Mouse (Mus musculus) stomach, embryonic 15.5 days (tissue): ENCODE results near the gene Mavs. TPM values are rescaled to one million over a fixed set of nuclear protein-coding genes. Genes with fewer than 3 reads are reported as not detected.

Experiments used
- ATAC-seq: fragments of 200-750 bp; cut with Nextera tagmentation; 2 replicates; pipeline ENCODE4 v1.8.0; 2017; ENCODE audit warnings: low read depth, moderate number of reproducible peaks, moderate TSS enrichment; ENCODE audit not compliant: insufficient read depth, low FRiP score
- H3K27ac ChIP-seq: fragments of 300-500 bp; sonication (generic); 2 replicates; pipeline ENCODE4 v1.5.1; 2015; ENCODE audit warnings: mild to moderate bottlenecking, inconsistent platforms
- H3K27me3 ChIP-seq: fragments of 300-500 bp; sonication (generic); replicated peaks from 2 replicates; pipeline ENCODE4 v1.6.1; 2015; ENCODE audit warnings: inconsistent platforms
- H3K36me3 ChIP-seq: fragments of 300-500 bp; sonication (generic); 2 replicates; pipeline ENCODE4 v1.6.1; 2015; ENCODE audit warnings: inconsistent platforms
- H3K4me1 ChIP-seq: fragments of 300-500 bp; sonication (generic); 2 replicates; pipeline ENCODE4 v1.6.1; 2015; ENCODE audit warnings: inconsistent platforms
- H3K4me2 ChIP-seq: fragments of 300-500 bp; sonication (generic); 2 replicates; pipeline ENCODE4 v1.6.1; 2015; ENCODE audit warnings: mild to moderate bottlenecking, inconsistent platforms
- H3K4me3 ChIP-seq: fragments of 300-500 bp; sonication (generic); replicated peaks from 2 replicates; pipeline ENCODE4 v1.5.1; 2015; ENCODE audit warnings: inconsistent platforms
- H3K9ac ChIP-seq: fragments of 300-500 bp; sonication (generic); 2 replicates; pipeline ENCODE4 v1.6.1; 2015; ENCODE audit warnings: inconsistent platforms
- H3K9me3 ChIP-seq: fragments of 300-500 bp; sonication (generic); 2 replicates; pipeline ENCODE4 v1.6.1; 2016; ENCODE audit warnings: inconsistent platforms
- WGBS: fragments of 180-500 bp; shearing (Covaris S2); methylation state at CpG from one replicate; pipeline ENCODE4 v1.1.7; 2015; 5-methylcytosine and 5-hydroxymethylcytosine counted together
- polyA plus RNA-seq: library from polyadenylated mRNA; unstranded; fragments of >200 nt; fragmentation: Nextera tagmentation; extraction: Ambion mirVana; gene quantifications from 2 replicates; pipeline ENCODE4 v1.2.1, GENCODE M21; 2015

Gene Mavs
- polyA plus RNA-seq, 1 experiment from 2014 or later: 20.5 TPM

DNA sequence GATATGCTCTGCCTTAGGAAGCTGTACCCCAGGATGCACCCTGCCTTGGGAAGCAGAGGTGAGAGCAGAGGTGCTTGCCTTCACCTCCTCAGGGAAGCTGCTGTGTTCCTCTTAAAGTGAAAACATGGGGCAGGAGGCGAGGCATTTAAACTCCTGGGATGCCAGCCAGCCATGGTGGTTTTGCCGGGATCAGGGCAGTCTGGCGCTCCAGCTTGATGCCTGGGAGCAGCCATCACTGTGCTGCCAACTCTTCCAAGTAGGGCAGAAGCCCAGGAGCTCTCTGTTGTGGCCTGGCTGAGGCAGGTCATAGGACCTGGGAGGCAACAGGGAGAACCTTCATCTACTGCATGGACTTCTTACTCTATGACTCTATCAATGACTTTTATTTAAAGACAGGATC, 32.6 kb upstream of the Mavs start:
- WGBS: 88% methylated on average over 3 of the region's 3 CpGs
- Histone ChIP-seq H3K27me3 (no peaks in the 10 kb centered on the region), H3K36me3 (peaks cover 22% of the 10 kb centered on the region), H3K4me2 (no peak overlapping the region), H3K27ac (no peak overlapping the region), H3K9ac (no peak overlapping the region), H3K4me3 (no peak overlapping the region), H3K9me3 (no peaks in the 10 kb centered on the region), H3K4me1 (peaks cover 17% of the 10 kb centered on the region)
- no peak for ATAC-seq

DNA sequence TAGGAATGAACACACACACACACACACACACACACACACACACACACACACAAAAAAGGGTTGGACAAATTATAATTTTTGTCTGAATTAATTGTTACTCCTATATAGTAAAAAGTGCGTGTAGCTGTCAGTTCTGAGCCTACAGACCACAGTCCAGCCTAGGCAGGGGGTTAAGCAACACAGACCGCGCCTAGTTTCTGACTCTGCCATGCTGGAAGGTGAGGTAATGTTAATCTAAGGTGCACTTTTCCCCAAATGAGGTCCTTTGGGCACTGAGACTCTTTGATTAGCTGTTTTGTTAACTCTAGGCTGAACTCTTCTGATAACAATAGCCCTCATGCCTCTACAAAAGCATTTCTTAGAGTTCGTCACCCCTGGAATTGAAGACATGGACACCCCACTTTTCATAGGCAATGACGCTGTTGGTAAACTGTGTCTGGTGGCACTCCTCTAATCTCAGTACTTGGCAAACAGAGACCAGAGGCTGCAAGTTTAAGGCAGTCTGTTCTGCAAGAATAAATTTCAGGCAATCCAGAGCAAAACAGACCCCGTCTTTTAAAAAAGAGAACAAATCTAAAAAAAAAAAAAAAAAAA, 29.9 kb upstream of the Mavs start:
- peak overlapping the region; percentile 96 for H3K27ac ChIP-seq
- H3K4me2 ChIP-seq: 0 out of 2 replicates have a peak overlapping the region, but pooled peaks have one; percentile 44
- H3K4me3 ChIP-seq: no peak overlapping the region
- peaks cover 8% of the 10 kb centered on the region for H3K36me3 ChIP-seq
- no peaks in the 10 kb centered on the region for H3K27me3 ChIP-seq
- no peaks in the 10 kb centered on the region for H3K9me3 ChIP-seq
- H3K4me1 ChIP-seq: peaks cover 17% of the 10 kb centered on the region
- ATAC-seq: no peak
- H3K9ac ChIP-seq: no peak overlapping the region
- 62% methylated on average over 6 of the region's 6 CpGs for WGBS

DNA sequence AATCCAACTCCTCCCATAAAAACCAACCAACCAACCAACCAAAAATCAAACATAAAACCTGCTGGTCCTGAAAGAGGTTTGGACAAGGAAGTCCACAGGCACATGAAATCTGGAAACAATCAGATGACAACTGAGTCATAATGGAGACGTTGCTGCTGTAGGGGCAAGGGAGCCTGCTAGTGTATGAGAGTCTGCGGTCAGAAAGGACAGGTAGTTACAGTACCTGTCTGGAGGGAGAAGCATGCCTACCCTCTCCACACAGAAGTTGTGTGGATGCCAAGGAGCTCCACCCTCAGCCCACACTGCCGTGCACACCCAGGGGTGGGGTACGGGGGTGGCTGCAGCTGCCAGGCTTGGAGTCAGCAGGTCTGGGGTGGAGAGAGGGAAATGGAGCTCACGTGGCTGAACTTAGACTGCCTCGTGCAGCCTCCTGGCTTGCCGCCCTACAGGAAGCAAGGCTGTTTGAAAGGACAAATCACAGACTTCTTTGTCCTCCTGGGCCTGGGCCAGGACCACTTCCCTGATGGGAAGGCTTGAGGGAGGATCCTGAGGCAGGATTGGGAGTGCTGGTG, 29.4 kb upstream of the Mavs start:
- Histone ChIP-seq H3K9me3 (no peaks in the 10 kb centered on the region), H3K27me3 (no peaks in the 10 kb centered on the region), H3K4me2 (peak overlapping the region; percentile 44), H3K9ac (no peak overlapping the region), H3K27ac (peak overlapping the region; percentile 96), H3K4me1 (peaks cover 22% of the 10 kb centered on the region), H3K36me3 (peaks cover 6% of the 10 kb centered on the region), H3K4me3 (no peak overlapping the region; the same call in 1 of the 2 replicates)
- WGBS: 28% methylated on average over 7 of the region's 7 CpGs
- peak; percentile 86 for ATAC-seq

DNA sequence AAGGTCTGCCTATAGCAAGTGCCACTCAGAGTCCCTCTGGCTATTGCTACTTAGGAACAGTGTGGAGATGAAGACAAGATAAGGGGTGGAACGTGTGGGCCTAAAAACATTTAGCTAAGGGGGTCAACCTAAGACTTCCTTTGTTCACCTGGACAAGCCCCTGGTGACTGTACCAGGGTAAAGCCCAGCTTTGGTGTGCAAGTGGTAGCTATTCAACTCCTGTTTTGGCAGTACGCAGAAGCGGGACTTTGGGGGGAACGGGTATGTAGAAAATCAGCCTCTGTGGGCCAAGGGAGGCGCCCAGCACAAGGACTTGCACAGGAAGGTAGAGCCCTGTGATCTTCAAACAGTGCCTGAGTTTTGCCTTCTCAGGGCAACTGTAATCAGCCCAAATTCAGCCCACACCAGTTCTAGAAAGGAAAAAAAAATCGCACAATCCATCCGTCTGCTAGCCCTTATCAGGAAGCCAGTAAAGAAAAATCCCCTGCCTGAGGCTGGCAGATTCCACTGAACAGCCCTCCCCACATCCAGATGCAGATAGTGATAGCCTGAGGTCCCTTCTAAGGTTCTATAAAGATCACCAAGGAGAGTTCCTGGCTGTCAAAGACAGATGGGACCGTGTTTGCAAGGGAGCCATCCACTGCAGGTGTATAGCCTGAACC, 28.2 kb upstream of the Mavs start:
- H3K4me2 ChIP-seq: no peak overlapping the region
- no peaks in the 10 kb centered on the region for H3K27me3 ChIP-seq
- H3K9ac ChIP-seq: no peak overlapping the region
- H3K4me3 ChIP-seq: no peak overlapping the region
- WGBS: 71% methylated on average over 8 of the region's 8 CpGs
- H3K27ac ChIP-seq: peak overlapping the region; percentile 96; the same call in 1 of the 2 replicates
- ATAC-seq: peak; percentile 19; the same call in 1 of the 2 replicates
- H3K9me3 ChIP-seq: no peaks in the 10 kb centered on the region
- H3K36me3 ChIP-seq: no peaks in the 10 kb centered on the region
- H3K4me1 ChIP-seq: peaks cover 26% of the 10 kb centered on the region

DNA sequence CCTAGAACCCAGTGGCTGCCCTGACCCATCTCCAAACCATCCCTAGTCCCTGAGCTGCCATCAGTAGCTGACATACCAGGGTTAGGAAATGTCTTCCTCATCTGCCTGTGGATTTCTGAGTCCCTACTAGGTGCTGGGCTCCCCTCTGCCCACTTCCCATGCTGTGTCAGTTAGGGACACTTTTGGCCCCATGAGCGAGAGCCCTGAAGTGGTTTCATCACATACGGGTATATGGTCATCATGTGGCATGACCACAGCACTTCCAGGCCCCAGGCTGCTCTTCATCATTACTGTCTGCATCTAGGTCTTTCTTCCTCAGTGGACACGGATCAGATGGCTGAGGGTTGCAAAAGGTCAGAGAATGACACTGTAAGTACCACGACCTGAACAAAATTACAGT, 27.1 kb upstream of the Mavs start, which contains the start of gene Ap5s1:
Ap5s1 (plus strand) TSS at position 301 of the 400 bp plus-strand sequence.
- Histone ChIP-seq H3K27me3 (no peaks in the 10 kb centered on the region), H3K27ac (no peak within 1 kb of the TSS), H3K36me3 (no peaks in the 10 kb centered on the region), H3K4me1 (peaks cover 32% of the 10 kb centered on the region), H3K9me3 (no peaks in the 10 kb centered on the region), H3K4me3 (no peak within 1 kb of the TSS), H3K4me2 (no peak within 1 kb of the TSS), H3K9ac (no peak within 1 kb of the TSS)
- WGBS: 72% methylated on average over 4 of the region's 4 CpGs
- no peak for ATAC-seq

DNA sequence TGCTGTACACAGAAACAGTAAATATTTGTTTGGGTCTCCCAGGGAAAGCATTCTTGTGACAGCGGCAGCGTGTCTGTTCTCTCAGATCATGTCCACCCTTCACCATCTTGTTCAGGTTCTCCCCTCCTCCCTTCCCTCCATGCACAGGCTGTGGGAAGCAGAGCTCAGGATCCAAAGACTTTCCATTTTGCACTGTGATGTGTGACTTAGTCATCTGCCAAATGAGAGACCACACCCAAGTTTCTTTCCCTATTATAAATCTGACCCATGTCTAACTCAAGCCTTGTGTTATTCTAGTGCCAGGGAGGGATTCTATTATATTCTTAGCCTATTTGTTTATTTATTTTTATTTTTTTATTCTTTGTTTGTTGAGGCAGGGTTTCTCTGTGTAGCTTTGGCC, 25.5 kb upstream of the Mavs start:
- no peak overlapping the region for H3K4me3 ChIP-seq
- no peaks in the 10 kb centered on the region for H3K36me3 ChIP-seq
- H3K27me3 ChIP-seq: no peaks in the 10 kb centered on the region
- 77% methylated on average over 2 of the region's 2 CpGs for WGBS
- no peak for ATAC-seq
- H3K9ac ChIP-seq: no peak overlapping the region
- H3K4me1 ChIP-seq: peaks cover 37% of the 10 kb centered on the region
- H3K9me3 ChIP-seq: no peaks in the 10 kb centered on the region
- H3K4me2 ChIP-seq: no peak overlapping the region
- no peak overlapping the region for H3K27ac ChIP-seq

DNA sequence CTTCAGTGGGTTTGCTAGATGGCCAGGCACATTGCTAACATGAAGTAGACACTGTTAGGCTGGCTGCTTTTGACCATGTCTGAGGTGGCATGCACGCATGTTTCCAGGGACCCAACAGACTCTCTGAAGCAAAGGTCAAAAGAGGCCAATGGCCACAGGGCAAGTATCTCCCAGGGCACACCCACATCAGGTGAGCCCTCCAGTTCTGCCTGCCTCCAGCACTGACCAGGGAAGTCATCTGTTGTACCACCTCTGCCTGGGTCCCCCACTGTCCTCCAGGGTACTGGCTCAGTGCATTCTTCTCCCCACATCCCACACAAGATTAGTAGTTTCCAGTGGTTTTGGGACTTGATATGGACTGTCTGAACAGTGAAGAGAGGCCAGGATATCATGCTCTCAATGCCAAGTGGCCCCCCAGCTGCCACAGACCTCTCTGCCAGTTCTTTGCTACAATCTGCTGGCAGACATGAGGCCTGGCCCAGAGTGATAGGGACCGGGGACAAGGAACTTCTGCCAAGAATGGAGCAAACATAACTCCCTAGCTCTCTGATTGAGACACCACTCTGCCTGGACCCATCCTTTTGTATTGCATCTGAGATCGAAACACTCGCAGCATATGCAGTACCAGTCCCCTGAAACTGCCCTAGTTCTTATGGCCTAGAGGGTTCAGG, 24.6 kb upstream of the Mavs start:
- Histone ChIP-seq H3K27ac (peak overlapping the region; percentile 93), H3K4me3 (peak overlapping the region; percentile 49; the same call in 1 of the 2 replicates), H3K4me1 (peaks cover 34% of the 10 kb centered on the region), H3K36me3 (no peaks in the 10 kb centered on the region), H3K27me3 (no peaks in the 10 kb centered on the region), H3K9me3 (no peaks in the 10 kb centered on the region), H3K9ac (no peak overlapping the region), H3K4me2 (peak overlapping the region; percentile 58)
- 73% methylated on average over 4 of the region's 4 CpGs for WGBS
- no peak for ATAC-seq

DNA sequence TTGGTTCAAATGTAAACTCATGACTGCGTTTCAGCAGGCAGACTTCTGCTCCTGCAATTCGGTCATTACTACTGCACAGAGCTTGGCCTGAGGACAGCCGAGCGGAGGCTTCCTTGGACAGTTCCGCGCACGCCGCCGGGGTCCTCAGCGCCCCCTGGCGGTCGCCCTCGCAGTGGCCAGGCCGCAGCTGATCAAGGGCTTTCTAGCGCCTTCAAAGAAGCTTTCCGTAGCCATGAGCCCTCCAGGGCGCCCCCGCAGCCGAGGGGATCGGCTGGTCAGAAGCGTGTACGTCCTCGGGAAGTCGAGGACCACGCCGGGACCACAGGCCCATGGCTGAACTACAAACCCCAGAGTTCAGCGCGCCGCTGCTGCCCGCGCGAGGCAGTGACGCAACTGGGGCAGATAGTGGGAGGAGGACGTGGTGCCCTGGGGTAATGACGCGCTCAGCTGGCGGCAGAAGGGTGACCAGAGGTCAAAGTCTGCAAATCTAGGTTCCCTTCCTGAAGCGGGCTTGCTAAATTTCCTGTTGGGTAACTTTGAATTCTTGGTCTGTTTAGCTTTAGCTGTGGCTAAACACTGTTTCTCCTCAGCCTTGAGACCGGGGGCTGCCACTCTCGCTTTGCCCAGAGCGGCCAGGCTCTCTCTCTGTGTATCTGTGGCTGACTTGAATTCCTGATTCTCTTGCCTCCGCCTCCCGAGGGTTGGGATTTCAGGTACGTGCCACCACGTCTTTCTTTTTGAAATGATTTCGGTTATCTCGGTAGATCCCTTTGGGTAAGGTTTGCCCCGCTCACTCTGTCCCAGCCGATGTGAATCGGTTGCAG, 23.7 kb upstream of the Mavs start:
- H3K9me3 ChIP-seq: no peaks in the 10 kb centered on the region
- H3K4me1 ChIP-seq: peaks cover 25% of the 10 kb centered on the region
- peak overlapping the region; percentile 58 for H3K4me2 ChIP-seq
- no peaks in the 10 kb centered on the region for H3K27me3 ChIP-seq
- peak overlapping the region; percentile 42 for H3K9ac ChIP-seq
- peak overlapping the region; percentile 49 for H3K4me3 ChIP-seq
- no peaks in the 10 kb centered on the region for H3K36me3 ChIP-seq
- ATAC-seq: peak; percentile 92
- peak overlapping the region; percentile 93 for H3K27ac ChIP-seq
- WGBS: under 1% methylated on average over 50 of the region's 50 CpGs

DNA sequence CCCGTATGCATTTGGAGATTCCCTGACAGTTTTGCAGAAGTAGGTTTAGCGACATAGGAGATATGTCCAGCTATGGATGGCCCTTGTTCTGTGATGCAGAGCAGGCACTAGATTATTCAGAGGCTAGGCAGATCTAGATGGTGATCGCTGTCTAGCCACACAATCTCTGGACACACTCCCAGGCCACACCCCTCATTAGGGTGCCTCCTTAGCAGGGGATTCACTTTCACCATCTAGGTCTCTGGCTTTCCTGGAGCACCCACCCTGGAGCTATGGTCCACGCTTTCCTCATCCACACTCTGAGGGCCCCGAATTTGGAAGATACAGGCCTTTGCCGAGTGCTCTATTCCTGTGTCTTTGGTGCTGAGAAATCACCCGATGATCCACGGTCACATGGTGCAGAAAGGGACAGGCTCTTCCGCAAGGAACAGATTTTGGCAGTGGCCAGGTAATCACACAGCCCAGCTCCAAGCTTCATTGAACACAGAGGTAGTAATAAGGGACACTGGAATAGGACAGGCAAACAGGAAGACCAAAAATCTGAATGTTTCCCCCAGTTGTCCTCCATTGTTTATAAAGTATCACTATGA, 22.7 kb upstream of the Mavs start:
- Histone ChIP-seq H3K4me2 (peak overlapping the region; percentile 58), H3K4me1 (peaks cover 20% of the 10 kb centered on the region), H3K4me3 (peak overlapping the region; percentile 49), H3K36me3 (no peaks in the 10 kb centered on the region), H3K9me3 (no peaks in the 10 kb centered on the region), H3K27me3 (no peaks in the 10 kb centered on the region), H3K27ac (peak overlapping the region; percentile 44; the same call in 1 of the 2 replicates), H3K9ac (peak overlapping the region; percentile 42; the same call in 1 of the 2 replicates)
- no peak for ATAC-seq
- WGBS: 60% methylated on average over 9 of the region's 9 CpGs

DNA sequence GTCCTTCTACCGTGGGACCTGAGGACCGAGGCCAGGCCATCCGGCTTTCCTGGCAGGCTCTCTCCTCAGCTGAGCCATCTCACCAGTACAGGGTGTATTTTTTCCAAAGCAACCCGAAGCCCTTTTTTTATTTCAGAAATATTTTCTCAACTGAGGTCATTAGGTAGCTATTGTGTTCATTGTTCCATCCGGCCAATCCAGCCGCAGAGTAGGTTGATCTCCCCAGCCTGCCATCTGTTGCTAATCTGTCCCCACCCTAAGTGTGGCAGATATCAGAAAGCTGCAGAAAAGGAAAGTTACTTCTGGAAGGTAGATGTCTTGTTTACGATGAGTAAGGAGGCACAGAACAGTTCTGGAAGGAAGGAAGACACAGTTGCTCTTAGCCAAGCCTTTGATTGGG, 20.1 kb upstream of the Mavs start:
- WGBS: 82% methylated on average over 7 of the region's 7 CpGs
- ATAC-seq: 0 out of 2 replicates have a peak, but pooled peaks have one; percentile 12
- peaks cover 20% of the 10 kb centered on the region for H3K4me1 ChIP-seq
- H3K27ac ChIP-seq: no peak overlapping the region
- no peaks in the 10 kb centered on the region for H3K9me3 ChIP-seq
- no peak overlapping the region for H3K4me2 ChIP-seq
- no peak overlapping the region for H3K4me3 ChIP-seq
- no peaks in the 10 kb centered on the region for H3K27me3 ChIP-seq
- no peak overlapping the region for H3K9ac ChIP-seq
- H3K36me3 ChIP-seq: no peaks in the 10 kb centered on the region
